Mouse (Mus musculus) heart, postnatal 14 days (tissue): ENCODE measurements around the gene Galnt18. TPM values are rescaled to one million over a fixed set of nuclear protein-coding genes. Genes with fewer than 3 reads are reported as not detected.

Experiments
- DNase-seq, 2 experiments: peaks; one replicate each; pipeline ENCODE4 v3.0.0; 2021 to 2022
- intact Hi-C: fragments of 180-260 bp; cut with DNase I; formaldehyde crosslinking; loops from one replicate; pipeline ENCODE4 v1.15.1; 2025
- total RNA-seq, 2 experiments: library from RNA; stranded (reverse); gene quantifications; 2 replicates each; pipeline ENCODE4 v1.2.3; 2021

The Galnt18 gene
- total RNA-seq, 2 experiments from 2014 or later = 16.7 to 16.8 TPM

DNA sequence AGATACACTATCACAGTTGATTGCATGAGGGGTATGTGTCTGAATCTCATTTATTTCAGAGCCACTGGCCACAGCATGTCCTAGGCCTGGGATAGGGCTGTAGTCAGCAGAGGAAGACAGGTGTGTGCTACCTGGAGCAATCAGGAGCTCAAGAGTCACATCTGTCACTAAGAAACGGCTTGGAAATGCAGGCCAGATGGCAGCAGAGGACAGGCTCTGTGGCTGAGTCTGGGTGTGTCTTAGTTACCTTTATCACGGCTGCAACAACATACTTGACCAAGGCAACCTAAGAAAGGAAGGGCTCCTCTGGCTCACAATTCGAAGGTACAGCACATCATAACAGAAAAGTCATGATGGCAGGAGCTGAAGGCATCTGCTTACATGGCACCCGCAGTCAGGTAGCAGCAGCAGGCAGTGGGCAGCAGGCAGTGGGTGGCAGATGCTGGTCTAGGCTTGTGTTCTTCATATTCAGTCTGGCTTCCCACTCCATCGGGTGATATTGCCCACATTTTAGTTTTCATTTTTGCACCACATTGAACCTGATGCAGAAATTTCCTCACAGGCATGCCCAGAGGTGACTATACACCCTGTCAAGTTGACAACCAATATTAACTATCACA is 190.2 kb downstream of the Galnt18 start:
- DNase-seq = no peak
- intact Hi-C loops = no loop called here

DNA sequence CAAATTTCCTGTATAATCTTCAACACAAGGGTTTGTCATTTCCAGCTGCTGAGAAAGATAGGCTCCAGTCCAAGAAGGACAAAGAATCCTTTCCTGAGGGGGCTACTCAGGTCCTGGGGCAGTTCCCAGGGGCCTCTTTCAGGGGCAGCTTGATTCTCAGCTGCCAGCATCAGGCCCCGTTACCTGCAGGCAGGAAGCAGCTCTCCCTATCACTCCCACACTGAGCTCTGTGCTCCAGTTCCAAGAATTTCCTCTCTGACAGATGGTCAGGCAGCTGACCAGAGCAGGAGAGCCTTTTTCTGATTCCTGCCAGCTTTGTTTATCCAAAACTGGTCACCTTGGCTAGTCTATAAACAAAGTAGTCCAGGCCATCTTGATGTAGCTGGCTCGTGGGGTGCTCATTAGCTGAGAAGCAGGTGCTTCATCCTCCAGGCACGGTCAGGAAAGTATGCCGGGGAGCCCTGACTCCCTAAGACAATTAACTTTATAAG is 191.4 kb downstream of the Galnt18 start:
- intact Hi-C loops = loop anchor here (1.0 kb wide), 1 partner anchor 192 kb away; no protein-coding TSS in a partner anchor
- peak; percentile 58 to 61 for DNase-seq

DNA sequence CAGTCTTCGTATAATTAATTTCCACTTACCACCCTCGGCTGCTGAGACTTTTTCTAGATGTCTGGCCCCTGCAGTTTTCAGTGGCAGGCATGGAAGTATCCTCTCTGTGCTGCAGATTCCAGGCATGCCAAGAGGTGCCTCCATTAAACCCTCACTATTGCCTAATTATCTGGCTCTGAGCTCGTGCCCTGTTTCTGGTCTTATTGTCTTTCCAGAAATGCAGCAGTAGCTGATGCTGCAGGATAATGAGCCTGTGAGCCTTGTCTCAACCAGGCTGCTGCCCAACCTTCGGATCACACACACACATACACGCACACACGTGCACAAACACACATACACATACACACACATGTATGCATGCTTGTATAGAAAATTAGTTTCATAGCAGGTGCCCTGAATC is 199.2 kb downstream of the Galnt18 start:
- intact Hi-C loops = no loop called here
- no peak for DNase-seq

DNA sequence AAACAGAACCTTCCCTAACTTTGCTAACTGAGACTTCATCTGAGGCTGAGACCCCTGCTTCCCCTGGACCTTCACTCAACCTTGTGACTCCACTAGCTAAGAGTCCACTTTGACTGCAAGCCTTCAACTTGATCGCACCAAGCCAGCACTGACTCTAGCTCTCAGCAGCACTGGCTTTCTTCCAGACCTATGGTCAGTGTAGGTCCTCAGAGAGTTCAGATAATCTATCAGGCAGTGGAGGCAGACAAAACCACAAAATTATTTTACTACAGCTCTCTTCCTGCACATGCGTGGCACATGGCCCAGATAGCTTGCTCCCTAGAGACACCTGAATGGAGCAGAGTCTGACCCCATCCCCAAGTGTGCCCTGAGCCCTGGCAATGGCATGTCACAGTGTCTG is 204.7 kb downstream of the Galnt18 start:
- intact Hi-C loops = no loop called here
- DNase-seq = peak; percentile 7 to 31

DNA sequence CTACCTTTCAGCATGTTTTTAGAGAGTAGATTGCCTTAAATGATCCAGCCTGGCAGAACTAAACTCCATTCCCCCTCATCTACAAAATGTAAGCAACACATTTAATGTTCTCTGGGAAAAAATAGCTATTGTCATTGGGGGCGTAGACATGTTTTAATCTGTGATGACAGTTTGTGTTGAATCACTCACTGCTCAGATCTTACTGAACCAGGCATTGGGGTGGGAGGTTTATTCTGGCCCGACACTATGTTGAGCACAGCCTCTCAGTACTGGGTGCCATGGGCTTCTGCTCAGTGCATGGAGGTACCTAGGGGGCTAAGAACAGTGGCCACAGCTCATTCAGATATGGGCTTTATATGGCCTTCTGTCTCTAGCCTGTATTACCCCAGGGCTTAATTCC is 207.4 kb downstream of the Galnt18 start:
- DNase-seq = no peak
- intact Hi-C loops = no loop called here

DNA sequence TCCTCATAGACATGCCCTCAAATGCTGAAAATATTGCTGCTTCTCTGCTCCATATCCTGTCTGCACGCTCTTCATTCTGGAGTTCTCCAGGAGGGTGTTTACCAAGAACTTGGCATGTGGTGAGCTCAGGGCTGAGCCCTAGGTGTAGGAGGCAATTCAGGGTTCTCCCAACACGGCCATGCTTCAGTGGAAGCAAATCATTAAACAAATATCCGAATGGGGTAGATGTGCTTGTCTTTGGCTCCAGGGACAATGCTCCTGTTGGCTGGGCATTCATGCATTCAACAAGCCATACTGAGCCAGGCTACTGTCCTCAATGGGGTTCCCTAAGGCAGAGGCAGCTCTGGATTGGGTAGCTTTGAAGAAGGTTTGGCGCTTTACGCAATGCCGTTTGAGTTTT is 212.9 kb downstream of the Galnt18 start:
- DNase-seq = no peak

DNA sequence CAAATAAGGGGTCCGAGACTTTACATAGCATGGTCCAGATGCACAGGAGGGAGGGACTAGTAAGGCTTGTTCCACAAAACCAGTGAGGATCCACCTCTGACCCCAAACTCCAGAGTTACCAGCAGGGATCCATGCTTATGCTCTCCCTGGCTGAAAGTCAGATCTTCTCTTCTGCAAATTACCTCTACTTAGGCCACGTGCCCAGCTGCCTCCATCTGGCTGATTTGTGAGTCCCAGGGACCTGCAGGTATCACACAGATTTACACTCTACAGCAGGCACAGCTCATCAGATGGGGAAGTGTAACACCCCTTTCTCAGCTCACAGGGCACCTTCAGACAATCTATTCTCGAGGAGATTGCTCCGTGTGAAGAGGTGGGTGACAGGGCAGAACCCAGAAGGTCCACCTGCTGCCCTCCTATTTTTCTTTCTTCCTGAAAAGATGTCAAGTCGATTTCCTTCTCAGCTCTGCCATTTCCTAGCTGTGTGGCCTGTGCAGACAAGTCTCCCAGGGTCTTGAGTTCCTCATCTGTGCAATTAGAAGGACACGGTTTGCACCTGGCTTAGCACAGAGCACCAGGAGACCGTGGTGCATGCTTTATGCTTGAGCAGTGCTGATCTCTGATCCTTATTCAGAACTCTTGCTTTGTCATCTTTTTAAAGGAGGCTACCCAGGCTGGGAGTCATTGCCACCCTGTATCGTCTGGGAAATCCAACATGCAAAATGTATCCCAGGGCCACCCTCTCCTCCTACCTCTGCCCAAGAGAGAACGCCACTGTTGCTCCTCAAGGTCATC is 216.3 kb downstream of the Galnt18 start:
- DNase-seq = no peak
- intact Hi-C loops = no loop called here

More for the DNA sequence above, 212.9 kb downstream of the Galnt18 start:
- intact Hi-C loops = no loop called here

DNA sequence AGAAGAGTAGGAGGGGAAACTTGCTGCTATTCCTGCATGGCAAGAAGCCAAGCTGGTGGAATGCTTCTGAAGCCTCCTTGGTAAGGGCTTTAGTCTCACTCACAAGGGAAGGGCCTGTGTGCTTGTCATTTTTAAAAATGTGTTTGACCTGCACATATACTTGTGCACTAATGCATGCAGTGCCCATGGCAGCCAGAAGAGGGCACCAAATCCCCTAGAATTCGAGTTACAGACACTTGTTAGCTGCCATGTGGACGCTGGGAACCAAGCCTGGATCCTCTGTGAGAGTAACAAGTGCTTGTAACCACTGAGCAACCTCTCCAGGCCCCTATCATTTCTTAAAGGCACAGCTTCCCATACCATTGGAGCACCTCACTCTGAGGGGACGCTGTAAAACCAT is 219.7 kb downstream of the Galnt18 start:
- DNase-seq = no peak
- intact Hi-C loops = no loop called here

DNA sequence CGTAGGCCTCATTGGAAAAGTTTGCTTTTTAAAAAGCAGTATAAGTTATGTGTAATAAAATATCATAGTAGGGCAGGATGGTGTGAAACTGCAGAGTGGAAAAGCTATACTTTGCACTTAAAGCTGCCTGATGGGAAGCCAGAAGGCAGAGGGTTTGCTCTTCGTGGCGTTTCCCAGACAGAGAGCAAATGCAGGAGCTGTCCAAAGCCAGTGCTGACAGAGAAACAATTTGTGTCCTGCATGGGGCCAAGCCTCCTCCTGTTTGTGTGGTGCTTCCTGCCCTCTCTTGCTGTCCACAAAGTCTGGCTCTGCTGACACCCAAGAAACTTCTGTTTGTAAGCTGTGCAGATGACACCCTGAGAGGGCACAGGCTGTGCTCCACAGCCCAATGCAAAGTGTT is 220.8 kb downstream of the Galnt18 start:
- intact Hi-C loops = loop anchor here (10.0 kb wide), 1 partner anchor 374 kb away; no protein-coding TSS in a partner anchor
- no peak for DNase-seq

DNA sequence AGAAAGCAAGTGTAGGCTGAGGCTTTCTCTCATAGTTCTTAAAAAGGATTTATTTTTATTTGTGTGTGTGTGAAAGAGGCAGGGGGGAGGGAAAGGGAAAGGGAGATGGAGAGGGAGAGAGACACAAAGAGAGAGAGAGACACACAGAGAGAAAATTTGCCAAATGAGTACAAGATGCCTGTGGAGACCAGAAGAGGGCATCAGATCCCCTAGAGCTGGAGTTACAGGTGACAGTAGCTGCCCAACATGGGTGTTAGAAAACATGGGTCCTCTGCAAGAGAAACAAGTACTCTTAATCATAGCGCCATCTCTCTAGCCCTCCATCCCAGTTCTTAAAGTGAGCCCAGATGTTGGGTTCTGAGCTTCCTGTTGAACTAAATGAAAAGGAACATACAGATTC is 228.8 kb downstream of the Galnt18 start:
- intact Hi-C loops = loop anchor here (10.0 kb wide), 1 partner anchor 366 kb away; no protein-coding TSS in a partner anchor
- no peak for DNase-seq

DNA sequence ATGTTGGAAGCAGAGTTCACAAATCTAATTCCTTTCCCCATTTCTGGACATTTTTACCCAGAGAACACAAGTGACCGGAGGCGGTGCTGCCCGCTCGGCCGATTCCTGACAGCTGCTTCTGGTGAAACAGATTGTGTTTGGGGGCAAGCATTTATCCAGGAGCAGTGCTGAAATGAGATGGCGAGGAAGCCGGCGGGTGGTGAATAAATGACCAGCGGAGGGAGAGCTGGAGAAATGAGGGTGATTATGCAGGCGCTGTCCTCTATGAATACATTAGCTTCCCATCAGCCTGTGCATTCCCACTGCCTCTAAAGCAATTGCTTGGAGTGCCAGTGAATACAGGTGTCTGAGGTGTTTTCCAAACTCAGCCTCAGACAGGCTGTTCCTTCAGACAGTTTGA is 232.7 kb downstream of the Galnt18 start:
- no peak for DNase-seq
- intact Hi-C loops = no loop called here

DNA sequence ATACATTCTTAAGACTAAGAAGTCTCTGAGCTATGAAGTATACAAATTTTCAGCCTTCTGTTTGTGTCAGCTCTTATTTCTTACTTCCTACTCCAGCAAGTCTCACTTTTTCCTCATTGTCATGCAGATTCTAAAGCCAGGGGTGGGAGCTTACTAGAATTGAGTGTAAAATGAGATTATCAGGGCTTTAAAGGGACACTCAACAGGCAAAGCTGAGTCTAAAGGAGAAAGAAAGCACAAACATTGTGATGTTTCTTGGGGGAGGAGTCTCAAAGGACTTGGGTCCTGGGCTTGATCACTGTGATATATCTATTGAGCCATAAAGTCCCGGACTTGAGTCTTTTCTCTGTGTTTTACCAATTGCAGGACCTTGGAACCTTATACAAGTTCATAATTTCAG is 234.2 kb downstream of the Galnt18 start:
- intact Hi-C loops = no loop called here
- no peak for DNase-seq

DNA sequence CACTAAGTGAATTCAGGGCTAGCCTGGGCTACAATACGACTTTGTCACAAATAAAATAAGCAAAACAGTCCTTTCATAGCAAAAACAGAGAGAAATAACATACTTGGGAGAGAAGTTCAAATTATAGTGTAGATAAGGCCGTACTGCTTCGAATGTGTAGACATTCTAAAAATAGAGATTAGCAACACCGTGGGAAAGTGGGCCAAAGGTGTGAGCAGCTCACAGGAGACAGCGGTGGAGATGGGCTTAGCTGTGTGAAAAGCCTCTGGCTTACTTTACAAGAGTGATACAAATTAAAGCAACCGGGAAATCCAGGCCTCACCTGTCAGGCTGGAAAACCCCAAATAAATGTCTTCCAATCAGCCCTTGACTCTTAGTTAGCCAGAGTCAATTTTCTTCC is 241.8 kb downstream of the Galnt18 start:
- intact Hi-C loops = no loop called here
- peak in 1 of 2 experiments; percentile 32 for DNase-seq

DNA sequence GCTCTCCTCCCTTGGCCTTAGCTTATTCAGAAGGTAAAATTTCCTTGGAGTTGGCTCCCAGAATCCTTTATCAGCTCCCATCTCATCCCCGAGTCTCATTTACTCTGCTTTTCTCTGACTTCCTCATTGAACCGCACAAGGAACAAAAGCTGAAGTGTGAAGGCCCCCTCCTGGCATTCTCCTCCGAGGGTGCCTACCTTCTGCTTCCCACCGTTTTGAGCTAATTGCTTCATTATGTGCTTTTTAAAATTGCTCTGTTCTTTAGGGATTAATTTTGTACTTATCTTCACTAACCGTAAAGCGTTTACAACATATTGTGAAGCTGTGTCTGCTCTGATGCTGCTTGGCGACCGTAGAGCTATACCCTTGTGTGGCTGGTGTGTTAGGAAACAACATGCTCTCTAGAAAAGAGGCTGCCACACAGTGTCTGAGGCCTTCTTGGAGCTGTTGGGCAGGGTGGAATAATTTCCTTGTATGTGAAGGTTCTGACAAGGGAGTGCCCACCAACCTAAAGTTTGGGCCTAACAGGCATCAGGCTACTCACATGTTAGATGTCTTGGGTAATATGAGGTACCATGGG is 244.9 kb downstream of the Galnt18 start:
- DNase-seq = no peak
- intact Hi-C loops = no loop called here

DNA sequence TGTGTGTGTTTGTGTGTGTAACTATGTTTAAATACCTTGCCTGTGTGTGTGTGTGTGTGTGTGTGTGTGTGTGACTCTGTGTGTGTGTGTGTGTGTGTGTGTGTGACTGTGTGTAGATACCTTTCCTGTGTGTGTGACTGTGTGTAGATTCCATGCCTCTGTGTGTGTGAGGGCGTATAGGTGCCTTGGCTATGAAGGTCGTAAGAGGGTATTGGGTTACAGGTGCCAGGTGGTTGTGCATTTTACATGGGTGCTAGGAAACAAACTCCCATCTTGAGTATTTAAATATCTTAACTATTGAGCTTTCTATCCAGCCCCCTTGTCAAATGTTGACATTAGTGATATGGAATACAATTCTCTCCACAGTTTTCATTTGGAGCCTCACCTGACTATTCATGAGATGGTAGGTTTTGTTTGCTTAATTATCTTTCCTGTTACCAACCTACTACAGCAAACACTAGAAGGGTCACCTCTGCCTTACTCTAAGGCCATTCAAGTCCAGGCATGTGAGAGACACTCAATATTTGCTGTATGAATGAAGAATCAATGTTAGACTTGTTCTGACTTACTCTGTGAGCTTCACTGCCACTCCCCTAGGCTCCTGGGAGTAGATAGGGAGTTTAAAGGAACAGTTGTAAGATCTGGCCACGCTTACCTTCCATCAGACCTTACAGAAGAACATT is 250.7 kb downstream of the Galnt18 start:
- DNase-seq = no peak
- intact Hi-C loops = no loop called here

DNA sequence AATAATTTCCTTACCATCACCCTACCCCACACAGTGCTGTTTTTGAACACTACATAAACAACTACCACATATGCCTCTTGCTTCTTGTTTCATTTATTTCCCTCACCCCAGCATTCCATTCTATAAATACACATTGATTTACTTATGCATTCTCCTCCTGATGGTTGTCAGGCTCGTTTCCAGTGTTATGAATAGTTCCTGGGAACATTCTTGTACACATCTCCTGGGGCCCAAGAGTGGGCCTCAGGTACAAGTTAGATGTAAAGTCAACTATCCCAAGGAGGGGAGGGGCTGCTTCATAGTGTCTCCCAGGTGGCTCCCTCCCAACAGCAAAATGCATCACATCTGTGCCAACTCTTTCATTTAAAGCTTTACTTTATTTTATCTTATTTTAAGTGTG is 251.3 kb downstream of the Galnt18 start:
- no peak for DNase-seq
- intact Hi-C loops = no loop called here

DNA sequence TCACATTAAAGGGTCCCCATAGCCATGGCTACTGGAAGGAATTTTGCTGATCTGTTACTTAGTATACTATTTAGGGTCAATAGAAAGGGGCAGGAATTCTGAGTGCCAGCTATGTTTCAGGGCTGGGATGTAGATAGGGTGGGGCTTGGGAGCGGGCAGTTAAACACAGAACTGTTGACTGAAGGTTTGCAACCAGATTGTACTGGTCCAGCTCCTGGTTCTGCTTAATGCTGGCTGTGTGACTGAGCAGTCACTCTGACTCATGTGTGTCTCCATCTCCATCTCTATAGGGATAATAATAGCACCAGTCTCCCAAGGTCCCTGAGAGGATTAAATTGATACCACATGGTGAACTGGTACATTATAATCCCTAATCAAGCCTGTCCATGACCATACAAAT is 258.9 kb downstream of the Galnt18 start:
- no peak for DNase-seq
- intact Hi-C loops = no loop called here

DNA sequence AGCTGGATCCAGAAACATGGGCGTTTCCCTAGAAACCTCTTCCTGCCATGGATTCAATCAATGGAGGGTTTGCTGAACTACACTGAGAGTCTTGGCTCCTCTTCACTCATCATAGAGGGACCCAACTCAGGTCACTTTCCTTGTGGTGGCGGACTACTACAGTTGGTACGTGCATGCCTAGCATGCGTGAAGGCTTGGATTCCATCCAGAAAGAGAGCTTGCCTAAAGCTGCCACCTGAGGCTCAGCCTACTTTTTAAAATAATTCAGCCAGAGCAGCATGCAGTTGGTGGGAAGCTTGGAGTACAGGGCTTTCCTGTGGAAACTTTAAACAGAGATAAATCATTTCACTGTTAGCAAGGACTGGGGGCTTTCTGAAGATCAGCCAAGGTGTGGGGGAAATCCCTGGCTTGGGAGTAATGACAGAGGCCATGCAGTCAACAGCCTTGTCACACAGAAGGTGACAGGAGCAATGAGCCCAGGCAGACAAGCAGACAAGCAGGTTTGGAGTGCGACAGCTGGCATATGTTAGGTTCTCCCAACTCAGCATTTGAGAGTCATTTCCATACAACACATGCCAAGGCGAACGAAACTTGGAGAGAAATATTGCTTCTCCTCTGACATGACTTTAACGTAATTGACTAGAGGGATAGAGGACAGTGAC is 261.1 kb downstream of the Galnt18 start:
- no peak for DNase-seq
- intact Hi-C loops = no loop called here

DNA sequence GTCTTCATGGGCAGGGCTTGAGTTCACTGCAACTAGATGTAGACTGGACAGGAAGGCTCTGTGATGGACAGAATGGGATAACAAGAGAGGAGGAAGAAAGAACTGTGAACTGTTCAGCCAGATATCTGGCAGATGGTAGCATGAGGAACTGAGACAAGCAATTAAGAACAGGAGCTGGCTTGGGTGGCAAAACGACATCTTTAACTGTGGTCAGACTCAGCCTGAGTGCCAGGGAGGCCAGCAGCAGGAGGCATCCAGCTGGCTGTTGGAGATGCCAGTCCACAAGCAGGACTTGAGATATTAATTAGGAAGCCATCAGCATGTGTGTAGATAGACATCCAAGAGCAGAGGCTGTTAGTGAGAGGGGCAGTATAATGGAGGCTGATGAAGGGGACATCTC is 262.9 kb downstream of the Galnt18 start:
- intact Hi-C loops = no loop called here
- no peak for DNase-seq

DNA sequence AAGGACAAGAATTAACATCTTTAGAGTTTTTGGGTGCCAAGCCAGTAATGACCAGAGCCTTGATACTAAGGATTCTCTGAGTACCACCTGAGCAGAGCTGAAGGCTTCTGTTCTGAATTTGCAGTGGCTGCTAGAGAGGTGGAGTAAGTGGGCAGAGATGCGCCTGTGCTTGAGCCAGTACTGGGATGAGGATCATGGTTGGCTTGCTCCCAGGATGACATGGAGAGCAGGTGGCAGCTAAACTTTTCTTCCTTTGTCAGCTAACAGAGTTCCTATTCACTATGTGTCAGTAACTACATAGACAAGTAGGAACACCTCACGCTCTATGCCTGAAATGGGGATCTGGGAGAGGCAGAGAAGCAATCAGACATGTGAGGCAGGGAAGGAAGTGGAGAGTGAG is 264.3 kb downstream of the Galnt18 start:
- no peak for DNase-seq
- intact Hi-C loops = no loop called here
